Mouse (Mus musculus): ENCODE data around the gene Cacna2d3. TPM values are rescaled to one million over a fixed set of nuclear protein-coding genes. Genes with fewer than 3 reads are reported as not detected.
A peak's percentile ranks its signal among the peaks of the same experiment; 100 is the strongest.

Gene Cacna2d3
- total and polyA plus RNA-seq, 3 experiments, result 0.61 to 0.78 (median 0.70) TPM

DNA sequence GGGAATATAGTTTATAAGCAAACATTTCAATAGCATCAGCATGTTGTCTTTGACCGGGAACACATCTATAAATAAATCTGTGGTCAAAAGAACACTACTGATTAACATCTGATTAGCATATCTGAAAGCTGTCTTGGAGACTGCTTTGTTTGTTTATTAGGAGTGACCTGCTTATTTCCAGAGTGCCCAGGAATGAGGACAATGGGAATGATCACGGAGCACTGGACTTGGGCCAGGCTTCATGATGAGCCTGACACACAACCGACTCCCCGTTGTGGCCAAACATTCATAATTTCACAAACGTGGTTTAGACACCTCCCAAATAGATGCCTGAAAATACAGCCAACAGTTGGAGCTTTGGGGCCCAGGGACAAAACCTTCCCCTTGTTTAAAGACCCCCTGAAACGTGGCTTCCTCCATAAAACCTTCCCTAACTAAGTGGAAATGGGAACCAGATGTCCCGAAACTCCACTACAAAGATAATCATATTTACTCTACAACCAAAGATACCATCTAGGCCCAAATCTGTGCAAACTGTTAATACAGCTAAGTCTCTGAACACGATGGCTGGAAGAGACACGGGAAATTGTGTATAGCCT is 607.7 kb downstream of the Cacna2d3 start:
- Histone ChIP-seq H3K27me3 (ENCODE audit: control insufficient read depth, insufficient read depth, low read length) (no peaks in the 10 kb centered on the region), H3K27ac (no peak overlapping the region), H3K9ac (ENCODE audit: low read depth, low read length) (no peak overlapping the region), H3K79me2 (replicated peaks; ENCODE audit: control insufficient read depth, insufficient read depth, low read length) (no peaks in the 10 kb centered on the region), H3K4me3 (no peak overlapping the region), H3K4me1 (ENCODE audit: control insufficient read depth, insufficient read depth, low read length) (no peaks in the 10 kb centered on the region), H3K36me3 (ENCODE audit: control insufficient read depth, insufficient read depth, low read length) (no peaks in the 10 kb centered on the region)
- TF ChIP-seq POLR2A (IDR thresholded peaks at IDR 0.05; ENCODE audit: insufficient read depth, low read depth, low read length) (no peak), CTCF (IDR thresholded peaks at IDR 0.05) (no peak), EP300 (IDR thresholded peaks at IDR 0.05; ENCODE audit: insufficient read depth, low read depth, low read length) (no peak)
- intact Hi-C loops (cut with DNase I), result loop anchor here (5.0 kb wide), 1 partner anchor 1307 kb away; no protein-coding TSS in a partner anchor
- 40% methylated on average over 9 of the region's 9 CpGs for WGBS
- no peak for DNase-seq

- intact Hi-C loops (cut with DNase I), result loop anchor here (5.0 kb wide), 1 partner anchor 1304 kb away; no protein-coding TSS in a partner anchor
- WGBS, result 83% methylated on average over 6 of the region's 6 CpGs
Observed at GRCm38 (mm10) chr14:29111666-29112065, 610.0 kb downstream of the Cacna2d3 start.

GRCm38 (mm10) chr14:29110351-29111091 is 611.1 kb downstream of the Cacna2d3 start:
- Histone ChIP-seq H3K4me1 (ENCODE audit: control insufficient read depth, insufficient read depth, low read length) (no peaks in the 10 kb centered on the region), H3K4me3 (no peak overlapping the region), H3K27ac (no peak overlapping the region), H3K27me3 (ENCODE audit: control insufficient read depth, insufficient read depth, low read length) (no peaks in the 10 kb centered on the region), H3K9ac (ENCODE audit: low read depth, low read length) (no peak overlapping the region), H3K79me2 (replicated peaks; ENCODE audit: control insufficient read depth, insufficient read depth, low read length) (no peaks in the 10 kb centered on the region), H3K36me3 (ENCODE audit: control insufficient read depth, insufficient read depth, low read length) (no peaks in the 10 kb centered on the region)
- intact Hi-C loops (cut with DNase I), result loop anchor here (5.0 kb wide), 1 partner anchor 1303 kb away; no protein-coding TSS in a partner anchor
- TF ChIP-seq EP300 (IDR thresholded peaks at IDR 0.05; ENCODE audit: insufficient read depth, low read depth, low read length), result no peak
- TF ChIP-seq CTCF (IDR thresholded peaks at IDR 0.05), result peak; percentile 93
- WGBS, result 70% methylated on average over 9 of the region's 9 CpGs
- no peak for DNase-seq

More at GRCm38 (mm10) chr14:29111666-29112065, 610.0 kb downstream of the Cacna2d3 start:
- no peak overlapping the region for H3K27ac ChIP-seq
- no peaks in the 10 kb centered on the region for H3K79me2 ChIP-seq (replicated peaks; ENCODE audit: control insufficient read depth, insufficient read depth, low read length)
- DNase-seq, result no peak
- H3K9ac ChIP-seq (ENCODE audit: low read depth, low read length), result no peak overlapping the region
- H3K36me3 ChIP-seq (ENCODE audit: control insufficient read depth, insufficient read depth, low read length), result no peaks in the 10 kb centered on the region
- H3K4me3 ChIP-seq, result no peak overlapping the region
- H3K4me1 ChIP-seq (ENCODE audit: control insufficient read depth, insufficient read depth, low read length), result no peaks in the 10 kb centered on the region
- TF ChIP-seq EP300 (IDR thresholded peaks at IDR 0.05; ENCODE audit: insufficient read depth, low read depth, low read length) (no peak), POLR2A (IDR thresholded peaks at IDR 0.05; ENCODE audit: insufficient read depth, low read depth, low read length) (no peak), CTCF (IDR thresholded peaks at IDR 0.05) (no peak)
- H3K27me3 ChIP-seq (ENCODE audit: control insufficient read depth, insufficient read depth, low read length), result no peaks in the 10 kb centered on the region

- Histone ChIP-seq H3K4me3 (no peak overlapping the region), H3K9ac (ENCODE audit: low read depth, low read length) (no peak overlapping the region), H3K4me1 (ENCODE audit: control insufficient read depth, insufficient read depth, low read length) (no peaks in the 10 kb centered on the region), H3K36me3 (ENCODE audit: control insufficient read depth, insufficient read depth, low read length) (no peaks in the 10 kb centered on the region), H3K27ac (no peak overlapping the region), H3K27me3 (ENCODE audit: control insufficient read depth, insufficient read depth, low read length) (no peaks in the 10 kb centered on the region), H3K79me2 (replicated peaks; ENCODE audit: control insufficient read depth, insufficient read depth, low read length) (no peaks in the 10 kb centered on the region)
- TF ChIP-seq EP300 (IDR thresholded peaks at IDR 0.05; ENCODE audit: insufficient read depth, low read depth, low read length), result no peak
- no peak for TF ChIP-seq POLR2A (IDR thresholded peaks at IDR 0.05; ENCODE audit: insufficient read depth, low read depth, low read length)
- TF ChIP-seq CTCF (IDR thresholded peaks at IDR 0.05), result no peak
- intact Hi-C loops (cut with DNase I), result no loop called here
- no peak for DNase-seq
- 82% methylated on average over 5 of the region's 5 CpGs for WGBS
Observed at GRCm38 (mm10) chr14:29107464-29107863, 614.2 kb downstream of the Cacna2d3 start.

DNA sequence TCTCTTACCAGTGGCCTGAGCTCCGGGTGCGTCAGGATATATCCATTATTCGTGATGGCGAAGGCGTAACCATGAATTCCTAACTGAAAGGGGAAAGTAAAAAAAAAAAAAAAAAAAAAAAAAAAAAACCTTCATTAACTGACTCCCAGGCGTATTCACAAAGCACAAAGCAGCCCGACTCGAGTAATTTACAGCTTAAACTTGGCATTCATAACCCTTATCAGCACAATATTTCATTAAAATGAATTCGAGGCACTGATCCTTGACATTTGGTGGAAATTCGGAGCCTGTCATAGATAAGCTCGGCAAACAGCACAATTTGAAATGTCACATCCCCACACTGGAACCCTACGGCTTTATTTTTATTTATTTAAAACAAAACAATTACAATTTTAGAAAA is 623.9 kb downstream of the Cacna2d3 start:
- Histone ChIP-seq H3K79me2 (replicated peaks; ENCODE audit: control insufficient read depth, insufficient read depth, low read length) (no peaks in the 10 kb centered on the region), H3K9ac (ENCODE audit: low read depth, low read length) (no peak overlapping the region), H3K27ac (no peak overlapping the region), H3K27me3 (ENCODE audit: control insufficient read depth, insufficient read depth, low read length) (0 out of 2 replicates have a peak, but pooled peaks cover 3% of the 10 kb centered on the region), H3K4me3 (no peak overlapping the region), H3K36me3 (ENCODE audit: control insufficient read depth, insufficient read depth, low read length) (no peaks in the 10 kb centered on the region), H3K4me1 (ENCODE audit: control insufficient read depth, insufficient read depth, low read length) (no peaks in the 10 kb centered on the region)
- TF ChIP-seq CTCF (IDR thresholded peaks at IDR 0.05), result no peak
- no peak for TF ChIP-seq EP300 (IDR thresholded peaks at IDR 0.05; ENCODE audit: insufficient read depth, low read depth, low read length)
- no peak for TF ChIP-seq POLR2A (IDR thresholded peaks at IDR 0.05; ENCODE audit: insufficient read depth, low read depth, low read length)
- no peak for DNase-seq
- intact Hi-C loops (cut with DNase I), result loop anchor here (10.0 kb wide), 2 partner anchors 1093 to 1293 kb away; no protein-coding TSS in a partner anchor
- 69% methylated on average over 12 of the region's 12 CpGs for WGBS

GRCm38 (mm10) chr14:29095431-29095830 is 626.2 kb downstream of the Cacna2d3 start:
- 90% methylated on average over 5 of the region's 5 CpGs for WGBS
- no peak for DNase-seq
- intact Hi-C loops (cut with DNase I), result loop anchor here (10.0 kb wide), 2 partner anchors 1091 to 1291 kb away; no protein-coding TSS in a partner anchor

More at GRCm38 (mm10) chr14:29095431-29095830, 626.2 kb downstream of the Cacna2d3 start:
- H3K79me2 ChIP-seq (replicated peaks; ENCODE audit: control insufficient read depth, insufficient read depth, low read length), result no peaks in the 10 kb centered on the region
- H3K27me3 ChIP-seq (ENCODE audit: control insufficient read depth, insufficient read depth, low read length), result 0 out of 2 replicates have a peak, but pooled peaks cover 3% of the 10 kb centered on the region
- no peak overlapping the region for H3K4me3 ChIP-seq
- no peak overlapping the region for H3K27ac ChIP-seq
- H3K4me1 ChIP-seq (ENCODE audit: control insufficient read depth, insufficient read depth, low read length), result no peaks in the 10 kb centered on the region
- TF ChIP-seq CTCF (IDR thresholded peaks at IDR 0.05) (no peak), EP300 (IDR thresholded peaks at IDR 0.05; ENCODE audit: insufficient read depth, low read depth, low read length) (no peak), POLR2A (IDR thresholded peaks at IDR 0.05; ENCODE audit: insufficient read depth, low read depth, low read length) (no peak)
- H3K36me3 ChIP-seq (ENCODE audit: control insufficient read depth, insufficient read depth, low read length), result no peaks in the 10 kb centered on the region
- no peak overlapping the region for H3K9ac ChIP-seq (ENCODE audit: low read depth, low read length)
